Mouse (Mus musculus) lung, adult 18-20 months (tissue): ENCODE data around the gene Alpk1.

Source experiments
- DNase-seq, 2 experiments: peaks; one replicate each; pipeline ENCODE4 v3.0.0; 2022; ENCODE audit warnings: mixed read lengths in 2 of 2

Alpk1 gene

GRCm38 (mm10) chr3:127627151-127627955, 153.0 kb downstream of the Alpk1 start:
- no peak for DNase-seq

DNA sequence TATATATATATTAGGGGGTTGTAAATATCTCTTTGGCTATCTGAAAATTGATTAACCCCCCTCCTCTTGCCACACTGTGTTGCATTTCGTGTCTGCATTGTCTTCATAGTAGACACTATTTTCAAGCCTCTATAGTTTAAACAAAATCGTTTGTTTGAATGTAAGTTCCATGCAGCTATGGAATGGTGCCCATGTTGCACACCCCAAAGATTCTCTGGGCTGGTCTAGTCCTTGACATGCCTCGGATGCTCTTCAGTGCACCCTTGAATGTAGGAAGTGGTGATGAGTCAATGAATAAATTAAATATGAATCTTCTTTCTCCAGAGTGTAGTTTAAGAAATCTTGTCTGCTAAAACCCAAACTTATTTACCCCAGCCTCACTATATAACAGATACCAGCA, 153.8 kb downstream of the Alpk1 start:
- no peak for DNase-seq

GRCm38 (mm10) chr3:127625701-127626399, 154.5 kb downstream of the Alpk1 start:
- DNase-seq = no peak

GRCm38 (mm10) chr3:127625296-127625695, 155.0 kb downstream of the Alpk1 start:
- peak; percentile 51 to 63 for DNase-seq
